ENCODE assay signal across 10 mouse cellular contexts in genomic region chr3:63900021-63900571, GRCm38 (mm10). TPM values are rescaled to one million over a fixed set of nuclear protein-coding genes. Genes with fewer than 3 reads are reported as not detected.
DNase-seq lines count a peak whose midpoint lies in the region; ATAC-seq and TF ChIP-seq lines count a peak whose summit lies in the region.
"Had no signal": no experiment of that assay in that cellular context is flagged by ENCODE, and none has a peak within 500 bp of the region (broad histone marks: within the 10 kb centered on the region; RNA-seq: fewer than 3 reads in every experiment).

No protein-coding gene starts in this region.

- no peak for TF ChIP-seq POLR2A in brain, embryonic 14.5 days (IDR thresholded peaks at IDR 0.05; ENCODE audit: borderline replicate concordance, extremely low read depth, insufficient read depth, insufficient read length, poor library complexity, severe bottlenecking)

- no peaks in the 10 kb centered on the region for H3K9me3 ChIP-seq in heart, embryonic 11.5 days (replicated peaks; ENCODE audit: control insufficient read depth, low read length)
- H3K9me3 ChIP-seq in hindbrain, embryonic 15.5 days, result no peaks in the 10 kb centered on the region
- no peaks in the 10 kb centered on the region for H3K9me3 ChIP-seq in liver, embryonic 16.5 days (replicated peaks; ENCODE audit: control insufficient read depth, low read length)

- H3K4me3 ChIP-seq in heart, embryonic 11.5 days (ENCODE audit: low read depth, low read length), result peak overlapping the region; percentile 72
- peak overlapping the region; percentile 65 for H3K4me3 ChIP-seq in hindbrain, embryonic 15.5 days
- H3K4me3 ChIP-seq in liver, embryonic 16.5 days (ENCODE audit: low read depth, low read length), result no peak overlapping the region
- H3K4me3 ChIP-seq: erythroblast, embryonic 14.5 days had no signal

- H3K27me3 ChIP-seq in heart, embryonic 11.5 days (ENCODE audit: control insufficient read depth, insufficient read depth, low read length), result no peaks in the 10 kb centered on the region
- no peaks in the 10 kb centered on the region for H3K27me3 ChIP-seq in hindbrain, embryonic 15.5 days
- peaks cover 25% of the 10 kb centered on the region for H3K27me3 ChIP-seq in liver, embryonic 16.5 days (ENCODE audit: control insufficient read depth, insufficient read depth, low read depth, low read length)

- no peak for TF ChIP-seq CTCF in brain, embryonic 14.5 days (IDR thresholded peaks at IDR 0.05; ENCODE audit: borderline replicate concordance, extremely low read depth, insufficient read depth, insufficient read length)

- WGBS in heart, embryonic 11.5 days (ENCODE audit: insufficient replicate concordance), result 5% methylated on average over 12 of the region's 12 CpGs
- WGBS in hindbrain, embryonic 15.5 days, result 1% methylated on average over 12 of the region's 12 CpGs
- 9% methylated on average over 12 of the region's 12 CpGs for WGBS in liver, embryonic 16.5 days (ENCODE audit: insufficient replicate concordance)

- no peak for DNase-seq in heart, adult 8-10 months (ENCODE audit: low spot score)
- DNase-seq in brain, embryonic 14.5 days (ENCODE audit: low read depth), result peak; percentile 87
- no peak for DNase-seq in urinary bladder, adult 18-20 months (ENCODE audit: low spot score in 2 of 2)
- DNase-seq in adrenal gland, adult 8-10 months, result no peak

- H3K36me3 ChIP-seq in heart, embryonic 11.5 days (ENCODE audit: control insufficient read depth, insufficient read depth, low read length), result no peaks in the 10 kb centered on the region
- H3K36me3 ChIP-seq in hindbrain, embryonic 15.5 days, result no peaks in the 10 kb centered on the region
- H3K36me3 ChIP-seq in liver, embryonic 16.5 days (ENCODE audit: control insufficient read depth, insufficient read depth), result no peaks in the 10 kb centered on the region

- no peak overlapping the region for H3K27ac ChIP-seq in heart, embryonic 11.5 days (ENCODE audit: low read depth, low read length)
- 0 out of 2 replicates have a peak overlapping the region, but pooled peaks have one; percentile 13 for H3K27ac ChIP-seq in hindbrain, embryonic 15.5 days (replicated peaks)
- no peak overlapping the region for H3K27ac ChIP-seq in liver, embryonic 16.5 days (ENCODE audit: low read length)

- H3K4me2 ChIP-seq in heart, embryonic 11.5 days, result peak overlapping the region; percentile 99
- peak overlapping the region; percentile 90 for H3K4me2 ChIP-seq in hindbrain, embryonic 15.5 days
- peak overlapping the region; percentile 80 for H3K4me2 ChIP-seq in liver, embryonic 16.5 days (ENCODE audit: low read depth, low read length)

- H3K4me1 ChIP-seq in heart, embryonic 11.5 days (ENCODE audit: control insufficient read depth, insufficient read depth, low read length), result 0 out of 2 replicates have a peak, but pooled peaks cover 6% of the 10 kb centered on the region
- H3K4me1 ChIP-seq in hindbrain, embryonic 15.5 days (replicated peaks), result peaks cover 30% of the 10 kb centered on the region
- no peaks in the 10 kb centered on the region for H3K4me1 ChIP-seq in liver, embryonic 16.5 days (ENCODE audit: control insufficient read depth, low read depth, low read length)

- ATAC-seq in heart, embryonic 11.5 days (replicated peaks; ENCODE audit: insufficient number of reproducible peaks, low FRiP score, low TSS enrichment), result no peak
- ATAC-seq in hindbrain, embryonic 15.5 days (ENCODE audit: low FRiP score, low read depth), result 0 out of 2 replicates have a peak, but pooled peaks have one; percentile 2
- ATAC-seq in liver, embryonic 16.5 days (ENCODE audit: low read depth), result no peak
- ATAC-seq in megakaryocyte-erythroid progenitor cell, adult 5-6 weeks (replicated peaks; ENCODE audit: low FRiP score, low TSS enrichment, poor library complexity, severe bottlenecking), result no peak

- no peak overlapping the region for H3K9ac ChIP-seq in heart, embryonic 11.5 days (ENCODE audit: low read depth, low read length)
- no peak overlapping the region for H3K9ac ChIP-seq in hindbrain, embryonic 15.5 days
- H3K9ac ChIP-seq in liver, embryonic 16.5 days (ENCODE audit: low read depth, low read length), result no peak overlapping the region

RNA-seq across cellular contexts. Expression of gene Plch1, which starts 0.8 kb away (rescaled TPM):
- 0.90 and 0.99 TPM in 2 replicates for polyA plus RNA-seq in heart, embryonic 11.5 days (2014; fragmentation: Nextera tagmentation; extraction: Ambion mirVana)
- total RNA-seq in heart, adult 8-10 months (2022), result under 1 TPM; 0.05 to 0.23 (median 0.06) TPM
- 17.2 and 20.9 TPM in 2 replicates for polyA plus RNA-seq in brain, embryonic 14.5 days (2012; rRNA removed)
- 7.4 and 8.5 TPM in 2 replicates for polyA plus RNA-seq in hindbrain, embryonic 15.5 days (2015; fragmentation: Nextera tagmentation; extraction: Ambion mirVana)
- polyA plus RNA-seq in liver, embryonic 16.5 days (2015; fragmentation: Nextera tagmentation; extraction: Ambion mirVana), result 0.07 and 0.13 TPM in 2 replicates
- under 1 TPM in 3 of 4 experiments, not detected in 1; 0.07 to 0.38 (median 0.28) TPM for total RNA-seq in adrenal gland, adult 8-10 months (2022)
- total RNA-seq in megakaryocyte-erythroid progenitor cell, adult 5-6 weeks (2014; fragmentation: Nextera tagmentation), result not detected in 2 replicates
- not detected in 2 replicates for total RNA-seq in megakaryocyte-erythroid progenitor cell, adult 5-6 weeks (2017)
- polyA plus RNA-seq: C2C12; erythroblast, embryonic 14.5 days had no signal

RNA-seq across cellular contexts. Expression of gene E130311K13Rik, which starts 29.2 kb away (rescaled TPM):
- polyA plus RNA-seq in heart, embryonic 11.5 days (2014; fragmentation: Nextera tagmentation; extraction: Ambion mirVana), result 3.7 and 4.8 TPM in 2 replicates
- 10 to 100 TPM; 10.6 to 12.5 (median 11.7) TPM for total RNA-seq in heart, adult 8-10 months (2022)
- 2.4 and 4.0 TPM in 2 replicates for polyA plus RNA-seq in brain, embryonic 14.5 days (2012; rRNA removed)
- polyA plus RNA-seq in hindbrain, embryonic 15.5 days (2015; fragmentation: Nextera tagmentation; extraction: Ambion mirVana), result 6.7 and 7.1 TPM in 2 replicates
- polyA plus RNA-seq in liver, embryonic 16.5 days (2015; fragmentation: Nextera tagmentation; extraction: Ambion mirVana), result 1.9 TPM in 2 replicates
- total RNA-seq in adrenal gland, adult 8-10 months (2022), result 10 to 100 TPM; 10.5 to 18.1 (median 13.4) TPM
- 6.0 and 8.7 TPM in 2 replicates for total RNA-seq in megakaryocyte-erythroid progenitor cell, adult 5-6 weeks (2014; fragmentation: Nextera tagmentation)
- 9.7 and 16.2 TPM in 2 replicates for total RNA-seq in megakaryocyte-erythroid progenitor cell, adult 5-6 weeks (2017)
- polyA plus RNA-seq: erythroblast, embryonic 14.5 days had no signal
